Mouse (Mus musculus): Measurements from ENCODE around the gene Agpat4.

- TF ChIP-seq MYOD1 (IDR thresholded peaks at IDR 0.05; ENCODE audit: control insufficient read depth, insufficient read length, low read depth): no peak
- TF ChIP-seq CTCF (IDR thresholded peaks at IDR 0.05; ENCODE audit: control insufficient read depth, insufficient read depth, insufficient read length): no peak
- TF ChIP-seq MAX (IDR thresholded peaks at IDR 0.05): no peak
Observed at GRCm38 (mm10) chr17:12187782-12188181, 69.3 kb downstream of the Agpat4 start.
